Mouse (Mus musculus): Measurements from ENCODE around the gene Ica1.

Ica1 gene

GRCm38 (mm10) chr6:8742449-8742848, 35.8 kb downstream of the Ica1 start:
- DNase-seq (ENCODE audit: low read depth): no peak

DNA sequence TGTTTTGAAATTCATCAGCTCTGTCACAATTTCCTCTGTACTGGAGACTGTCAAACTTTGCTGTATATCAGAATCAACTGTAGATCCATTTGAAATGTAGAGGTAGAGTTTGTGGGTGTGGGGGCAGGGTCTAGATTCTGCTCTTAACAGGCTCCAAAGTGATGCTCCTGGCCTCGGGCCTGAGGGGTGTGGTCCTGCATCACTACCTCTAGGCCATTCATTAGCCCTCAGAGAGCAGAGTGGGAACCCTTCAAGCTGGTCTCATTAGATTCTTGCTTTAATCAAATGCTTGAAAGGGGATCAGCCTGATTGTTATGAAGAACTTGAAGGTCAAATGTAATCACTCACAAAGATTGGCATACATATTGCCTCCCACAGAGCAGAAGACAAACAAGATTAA, 36.6 kb downstream of the Ica1 start:
- DNase-seq (ENCODE audit: low read depth): no peak

DNA sequence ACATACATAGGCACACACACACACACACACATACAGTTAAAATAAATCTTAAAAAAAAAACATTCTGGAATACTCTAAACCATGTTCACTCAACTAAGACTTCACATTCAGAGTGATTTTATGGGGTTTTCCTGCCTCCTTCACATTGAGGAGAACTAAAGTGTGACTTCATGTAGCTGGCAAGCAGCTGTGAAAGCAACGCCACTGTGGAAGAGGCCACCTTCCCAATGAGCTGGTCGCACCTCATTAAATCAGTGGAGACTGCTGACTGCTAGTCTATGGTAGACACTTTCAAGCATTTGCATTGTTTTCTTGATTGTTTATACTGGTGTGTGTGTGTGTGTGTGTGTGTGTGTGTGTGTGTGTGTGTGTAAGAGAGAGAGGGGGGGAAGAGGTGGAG, 38.2 kb downstream of the Ica1 start:
- DNase-seq (ENCODE audit: low read depth): no peak

GRCm38 (mm10) chr6:8738396-8738795, 39.9 kb downstream of the Ica1 start:
- no peak for DNase-seq (ENCODE audit: low read depth)

DNA sequence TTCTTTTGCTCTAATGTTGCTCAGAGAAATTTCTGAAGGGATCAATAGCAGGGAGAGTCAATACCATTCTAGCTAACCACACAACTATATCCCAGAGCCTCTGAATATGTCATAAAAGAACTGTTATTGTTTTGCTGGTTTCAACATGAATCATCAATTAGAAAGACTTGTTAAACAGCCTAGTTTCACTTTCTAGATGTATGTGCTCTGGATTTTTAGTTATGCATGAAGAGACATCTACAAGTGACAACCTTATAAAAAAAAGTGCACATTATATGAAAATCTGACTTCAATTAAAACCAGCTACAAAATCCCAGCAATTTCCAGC, 41.8 kb downstream of the Ica1 start:
- no peak for DNase-seq (ENCODE audit: low read depth)

DNA sequence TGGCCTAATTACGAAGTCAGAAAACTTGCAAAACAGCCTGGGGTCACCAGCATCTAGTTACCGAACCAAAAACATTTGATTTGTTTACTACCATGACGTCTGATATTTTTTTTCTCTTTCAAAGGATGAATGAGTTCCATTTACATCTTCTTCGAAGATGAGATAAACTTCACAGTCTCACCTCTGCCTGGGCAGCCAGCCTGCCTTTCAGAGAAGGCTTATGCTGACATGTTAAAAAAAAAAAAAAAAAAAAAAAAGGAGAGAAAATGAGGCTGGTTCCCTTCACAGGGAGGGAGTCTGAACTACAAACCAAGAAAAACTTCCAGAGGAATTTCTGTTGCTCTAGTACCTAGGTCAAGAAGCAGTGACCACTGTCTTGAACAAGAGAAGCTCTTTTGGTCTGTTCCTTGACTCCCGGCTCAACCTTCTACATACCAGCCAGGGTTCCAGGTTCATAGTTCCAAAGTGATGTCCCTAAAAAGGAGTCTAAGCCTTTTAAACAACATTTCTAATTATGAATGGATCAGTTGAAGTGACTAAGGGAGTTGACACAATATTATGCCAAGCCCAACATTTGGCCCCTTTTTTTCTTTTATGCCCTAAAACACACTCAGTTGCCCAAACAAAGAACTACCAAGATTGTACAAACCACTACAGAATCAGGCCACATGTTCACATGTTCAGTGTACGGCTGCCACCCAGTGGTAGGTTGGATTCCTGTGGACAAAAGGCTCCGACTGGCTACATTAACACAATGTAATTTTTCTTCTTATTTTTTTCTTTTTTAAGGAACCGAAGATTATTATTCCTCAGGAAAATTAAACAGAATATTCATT, 42.4 kb downstream of the Ica1 start:
- DNase-seq (ENCODE audit: low read depth): peak; percentile 43

GRCm38 (mm10) chr6:8735044-8735443, 43.2 kb downstream of the Ica1 start:
- no peak for DNase-seq (ENCODE audit: low read depth)

- DNase-seq (ENCODE audit: low read depth): no peak
Measured at GRCm38 (mm10) chr6:8732492-8732891, 45.8 kb downstream of the Ica1 start.

GRCm38 (mm10) chr6:8731656-8732191, 46.6 kb downstream of the Ica1 start:
- DNase-seq (ENCODE audit: low read depth): no peak

GRCm38 (mm10) chr6:8730433-8730832, 47.9 kb downstream of the Ica1 start:
- no peak for DNase-seq (ENCODE audit: low read depth)

DNA sequence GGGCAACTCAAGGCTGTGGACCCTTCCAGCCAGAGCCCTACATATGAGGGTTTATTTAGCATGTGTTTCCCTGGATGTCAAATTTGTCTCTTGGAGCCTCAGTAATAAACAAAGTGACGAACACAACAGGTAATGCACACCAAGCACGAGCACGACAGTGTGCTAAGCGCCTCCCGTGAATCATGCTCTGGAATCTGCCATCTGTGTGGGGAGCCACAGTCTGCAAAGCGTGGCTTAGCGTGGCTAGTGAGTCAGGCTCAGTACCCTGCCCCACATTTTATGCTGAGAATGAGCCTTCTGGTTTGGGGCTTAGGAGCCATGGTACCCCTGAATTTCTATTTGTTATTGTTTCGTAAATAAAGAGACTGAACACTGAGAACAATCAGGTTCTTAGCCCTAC, 50.5 kb downstream of the Ica1 start:
- no peak for DNase-seq (ENCODE audit: low read depth)

GRCm38 (mm10) chr6:8725610-8726009, 52.7 kb downstream of the Ica1 start:
- no peak for DNase-seq (ENCODE audit: low read depth)

DNA sequence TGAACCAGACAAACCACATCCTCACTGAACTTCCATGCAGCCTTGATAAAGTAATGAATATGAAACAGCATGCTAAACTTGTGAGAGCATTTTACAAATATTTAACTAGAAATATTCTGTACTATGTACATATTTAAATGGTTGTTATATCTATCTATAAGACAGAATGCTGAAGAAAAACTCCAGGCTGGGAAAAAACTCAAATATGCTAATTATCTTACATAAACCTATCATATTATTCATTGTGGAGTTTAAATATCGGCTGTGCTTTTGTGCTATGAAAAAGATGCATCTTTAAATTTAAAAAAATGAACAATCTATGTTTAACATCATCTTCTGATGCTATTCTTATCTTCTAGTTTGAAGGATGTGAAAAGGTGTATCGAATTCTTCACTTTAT, 58.6 kb downstream of the Ica1 start:
- DNase-seq (ENCODE audit: low read depth): no peak

- no peak for DNase-seq (ENCODE audit: low read depth)
Measured at GRCm38 (mm10) chr6:8717967-8718366, 60.3 kb downstream of the Ica1 start.

DNA sequence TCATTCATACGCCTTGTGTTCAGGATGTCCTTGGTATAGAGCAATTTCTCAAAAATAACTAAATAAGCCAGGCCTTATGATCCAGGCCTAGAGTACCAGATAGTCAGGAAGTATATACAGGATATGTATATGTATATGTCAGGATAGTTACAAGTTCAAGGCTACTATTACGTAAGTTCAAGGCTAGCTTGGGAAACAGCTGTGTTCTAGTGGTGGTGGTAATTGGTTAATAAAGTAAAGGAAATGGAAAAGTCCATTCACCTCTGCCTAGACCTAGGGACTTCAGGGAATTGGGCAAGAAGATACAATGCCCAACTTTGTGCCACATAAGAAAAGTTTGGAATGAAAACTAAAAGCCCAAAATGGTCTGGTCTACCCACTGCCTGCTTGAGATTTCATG, 61.7 kb downstream of the Ica1 start:
- no peak for DNase-seq (ENCODE audit: low read depth)

DNA sequence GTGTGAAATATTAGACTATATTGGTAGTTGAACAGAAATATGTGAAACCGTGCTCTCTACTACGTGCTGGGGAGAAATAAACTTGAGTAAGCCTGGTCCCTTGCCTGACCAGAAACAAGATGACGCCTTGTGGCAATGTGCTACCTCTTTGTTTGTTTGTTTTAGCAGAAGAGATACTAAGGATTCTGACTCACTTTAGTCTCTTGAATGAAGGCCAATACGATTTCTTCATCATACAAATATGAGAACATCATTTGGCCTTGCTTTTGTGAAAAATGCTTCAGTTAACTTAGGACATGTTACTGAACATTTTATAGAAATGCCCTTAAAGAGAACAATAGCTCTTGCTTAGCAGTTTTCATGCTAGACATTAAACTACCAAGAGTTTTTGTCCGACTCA, 67.0 kb downstream of the Ica1 start:
- DNase-seq (ENCODE audit: low read depth): peak; percentile 3

DNA sequence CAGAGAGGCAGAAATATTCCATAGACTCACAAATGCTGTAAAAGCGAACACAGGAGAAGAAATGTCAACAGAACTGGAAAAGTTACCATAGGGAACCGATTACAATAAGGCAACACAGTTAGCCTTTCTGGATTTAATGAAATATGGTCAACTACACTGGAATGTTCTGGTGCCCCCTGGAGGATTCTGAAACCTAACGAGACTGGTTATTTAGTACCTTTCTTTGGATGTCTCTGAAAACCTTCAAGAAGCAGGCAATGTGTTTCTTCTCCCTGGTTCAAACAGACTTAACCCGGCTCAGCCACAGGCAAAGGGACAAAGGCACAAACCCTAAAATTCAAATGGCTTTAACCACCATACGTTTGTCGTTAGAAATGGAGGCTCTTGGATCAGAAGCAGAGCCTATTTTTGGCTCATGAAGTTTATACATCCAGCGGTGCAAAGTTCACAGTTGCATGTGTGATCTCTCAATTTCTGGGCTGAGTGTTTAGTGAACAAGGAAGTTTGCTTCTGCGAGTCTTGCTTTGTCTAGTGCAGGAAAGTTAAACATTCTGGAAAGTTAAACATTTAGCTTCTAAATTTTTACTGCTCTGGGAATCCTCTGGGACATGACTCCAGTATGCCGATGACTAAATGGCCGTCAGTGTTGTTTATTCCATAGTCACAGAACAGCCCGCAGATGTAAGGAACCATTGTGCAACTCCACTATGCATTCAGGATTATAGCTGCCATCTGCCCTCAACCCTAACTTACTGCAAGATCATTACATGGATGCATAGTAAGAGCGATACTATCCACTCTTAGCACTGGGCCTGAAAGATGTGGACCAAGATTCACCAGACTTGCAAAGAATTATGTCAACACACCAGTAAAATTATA, 83.4 kb downstream of the Ica1 start:
- DNase-seq (ENCODE audit: low read depth): no peak

GRCm38 (mm10) chr6:8693926-8694635, 84.2 kb downstream of the Ica1 start:
- no peak for DNase-seq (ENCODE audit: low read depth)

- DNase-seq (ENCODE audit: low read depth): no peak
Measured at GRCm38 (mm10) chr6:8693141-8693881, 85.0 kb downstream of the Ica1 start.

GRCm38 (mm10) chr6:8691199-8691975, 86.9 kb downstream of the Ica1 start:
- DNase-seq (ENCODE audit: low read depth): no peak

- DNase-seq (ENCODE audit: low read depth): no peak
Measured at GRCm38 (mm10) chr6:8690441-8690840, 87.8 kb downstream of the Ica1 start.

Measured in fibroblast of lung, adult 2 months (primary cell).